11 mouse cellular contexts compared by ENCODE assay signal in genomic region chr6:89466875-89467274, GRCm38 (mm10).
DNase-seq lines count a peak whose midpoint lies in the region; ATAC-seq and TF ChIP-seq lines count a peak whose summit lies in the region.
"Had no signal": no experiment of that assay in that cellular context is flagged by ENCODE, and none has a peak within 500 bp of the region (broad histone marks: within the 10 kb centered on the region; RNA-seq: fewer than 3 reads in every experiment).

No protein-coding gene starts in this region.

- intact Hi-C loops in heart, adult 2 months (cut with DNase I): loop anchor here (5.0 to 10.0 kb wide), 2 partner anchors 105 to 542 kb away; partner anchors contain the start of gene Plxna1
- intact Hi-C loops in heart, postnatal 14 days (cut with DNase I): loop anchor here (2.0 kb wide), 1 partner anchor 104 kb away; the partner anchor contains the start of gene Plxna1

- no peak overlapping the region for H3K4me2 ChIP-seq in liver, postnatal 0 days (ENCODE audit: low read depth, low read length)
- no peak overlapping the region for H3K4me2 ChIP-seq in liver, embryonic 12.5 days
- no peak overlapping the region for H3K4me2 ChIP-seq in stomach, postnatal 0 days (replicated peaks; ENCODE audit: low read depth)
- H3K4me2 ChIP-seq: limb, embryonic 13.5 days; neural tube, embryonic 15.5 days had no signal

- no peaks in the 10 kb centered on the region for H3K36me3 ChIP-seq in heart, adult 2 months (ENCODE audit: control insufficient read depth, insufficient read depth, low read length)
- no peaks in the 10 kb centered on the region for H3K36me3 ChIP-seq in liver, postnatal 0 days (replicated peaks; ENCODE audit: insufficient read depth, low read length)
- H3K36me3 ChIP-seq in liver, embryonic 12.5 days: no peaks in the 10 kb centered on the region
- H3K36me3 ChIP-seq in stomach, postnatal 0 days (ENCODE audit: control insufficient read depth, insufficient read depth, low read length): no peaks in the 10 kb centered on the region
- no peaks in the 10 kb centered on the region for H3K36me3 ChIP-seq in thymus, adult 2 months (ENCODE audit: control insufficient read depth, insufficient read depth, low read length)
- H3K36me3 ChIP-seq: hindbrain, embryonic 10.5 days; limb, embryonic 13.5 days; neural tube, embryonic 15.5 days had no signal

- 56% methylated on average over 3 of the region's 3 CpGs for WGBS in heart, adult 2 months
- WGBS in liver, postnatal 0 days (ENCODE audit: insufficient replicate concordance): 68% methylated on average over 3 of the region's 3 CpGs
- WGBS in liver, embryonic 12.5 days (ENCODE audit: insufficient replicate concordance): 67% methylated on average over 3 of the region's 3 CpGs
- 67% methylated on average over 3 of the region's 3 CpGs for WGBS in stomach, postnatal 0 days
- WGBS in thymus, adult 2 months: 95% methylated on average over 3 of the region's 3 CpGs

- peak; percentile 65 for TF ChIP-seq CTCF in heart, adult 2 months (IDR thresholded peaks at IDR 0.05)
- 0 out of 2 replicates have a peak, but pooled peaks have one; percentile 30 for TF ChIP-seq CTCF in liver, postnatal 0 days (IDR thresholded peaks at IDR 0.05; ENCODE audit: low read depth)
- TF ChIP-seq CTCF in brain, embryonic 14.5 days (IDR thresholded peaks at IDR 0.05; ENCODE audit: borderline replicate concordance, extremely low read depth, insufficient read depth, insufficient read length): no peak
- peak; percentile 61 for TF ChIP-seq CTCF in stomach, postnatal 0 days (IDR thresholded peaks at IDR 0.05; ENCODE audit: low read depth)
- no peak for TF ChIP-seq CTCF in thymus, adult 2 months (IDR thresholded peaks at IDR 0.05; ENCODE audit: borderline replicate concordance, control insufficient read depth, extremely low read depth, insufficient read depth, low read length, poor library complexity)

- H3K27me3 ChIP-seq in heart, adult 2 months (ENCODE audit: control insufficient read depth, insufficient read depth, low read length): no peaks in the 10 kb centered on the region
- H3K27me3 ChIP-seq in liver, postnatal 0 days (ENCODE audit: insufficient read depth, low read length): no peaks in the 10 kb centered on the region
- no peaks in the 10 kb centered on the region for H3K27me3 ChIP-seq in liver, embryonic 12.5 days (replicated peaks)
- H3K27me3 ChIP-seq in stomach, postnatal 0 days (ENCODE audit: control insufficient read depth, insufficient read depth, low read length): no peaks in the 10 kb centered on the region
- no peaks in the 10 kb centered on the region for H3K27me3 ChIP-seq in thymus, adult 2 months (ENCODE audit: control insufficient read depth, insufficient read depth, low read length)
- H3K27me3 ChIP-seq: limb, embryonic 13.5 days; neural tube, embryonic 15.5 days had no signal

- H3K9ac ChIP-seq in heart, adult 2 months (ENCODE audit: low read depth, low read length): no peak overlapping the region
- H3K9ac ChIP-seq in liver, postnatal 0 days (replicated peaks): no peak overlapping the region
- H3K9ac ChIP-seq in liver, embryonic 12.5 days: no peak overlapping the region
- no peak overlapping the region for H3K9ac ChIP-seq in stomach, postnatal 0 days (ENCODE audit: low read length)
- H3K9ac ChIP-seq: limb, embryonic 13.5 days; neural tube, embryonic 15.5 days had no signal

- no peak for DNase-seq in heart, adult 2 months
- DNase-seq in heart, postnatal 14 days: no peak
- no peak for DNase-seq in liver, postnatal 0 days
- DNase-seq in brain, embryonic 14.5 days (ENCODE audit: low read depth): peak; percentile 66
- no peak for DNase-seq in stomach, postnatal 0 days (ENCODE audit: low spot score)
- DNase-seq in thymus, adult 2 months: no peak
- DNase-seq: lung, adult 2 months had no signal

- no peak overlapping the region for H3K27ac ChIP-seq in heart, adult 2 months
- no peak overlapping the region for H3K27ac ChIP-seq in liver, postnatal 0 days (ENCODE audit: low read depth)
- no peak overlapping the region for H3K27ac ChIP-seq in liver, embryonic 12.5 days
- H3K27ac ChIP-seq in stomach, postnatal 0 days (replicated peaks): no peak overlapping the region
- H3K27ac ChIP-seq in thymus, adult 2 months (ENCODE audit: control insufficient read depth, insufficient read depth, low read length): no peak overlapping the region
- H3K27ac ChIP-seq: limb, embryonic 13.5 days; neural tube, embryonic 15.5 days had no signal

- H3K9me3 ChIP-seq in liver, postnatal 0 days (ENCODE audit: low read length): no peaks in the 10 kb centered on the region
- no peaks in the 10 kb centered on the region for H3K9me3 ChIP-seq in liver, embryonic 12.5 days (replicated peaks)
- H3K9me3 ChIP-seq in stomach, postnatal 0 days (ENCODE audit: control insufficient read depth, low read length): no peaks in the 10 kb centered on the region
- H3K9me3 ChIP-seq: hindbrain, embryonic 10.5 days; limb, embryonic 13.5 days; neural tube, embryonic 15.5 days had no signal

- TF ChIP-seq POLR2A in heart, adult 2 months (IDR thresholded peaks at IDR 0.05; ENCODE audit: insufficient read depth, low read depth, low read length): no peak
- TF ChIP-seq POLR2A in brain, embryonic 14.5 days (IDR thresholded peaks at IDR 0.05; ENCODE audit: borderline replicate concordance, extremely low read depth, insufficient read depth, insufficient read length, poor library complexity, severe bottlenecking): no peak
- TF ChIP-seq POLR2A in thymus, adult 2 months (IDR thresholded peaks at IDR 0.05; ENCODE audit: control insufficient read depth, extremely low read depth, insufficient read depth, low read length, poor library complexity): no peak

- TF ChIP-seq EP300 in heart, adult 2 months (IDR thresholded peaks at IDR 0.05; ENCODE audit: insufficient read depth, low read depth, low read length): no peak
- TF ChIP-seq EP300 in liver, postnatal 0 days (IDR thresholded peaks at IDR 0.05; ENCODE audit: low read depth): no peak
- no peak for TF ChIP-seq EP300 in stomach, postnatal 0 days (optimal IDR thresholded peaks at IDR 0.05)

- H3K4me3 ChIP-seq in heart, adult 2 months: no peak overlapping the region
- no peak overlapping the region for H3K4me3 ChIP-seq in liver, postnatal 0 days (ENCODE audit: low read depth, low read length)
- no peak overlapping the region for H3K4me3 ChIP-seq in liver, embryonic 12.5 days
- H3K4me3 ChIP-seq in stomach, postnatal 0 days (ENCODE audit: low read depth, low read length): no peak overlapping the region
- H3K4me3 ChIP-seq in thymus, adult 2 months (ENCODE audit: control insufficient read depth, insufficient read depth, low read length): no peak overlapping the region
- H3K4me3 ChIP-seq: hindbrain, embryonic 10.5 days; limb, embryonic 13.5 days; neural tube, embryonic 15.5 days had no signal

- peaks cover 3% of the 10 kb centered on the region; the same call in 1 of the 2 replicates for H3K4me1 ChIP-seq in heart, adult 2 months (ENCODE audit: control insufficient read depth, insufficient read depth, low read length)
- H3K4me1 ChIP-seq in liver, postnatal 0 days (ENCODE audit: insufficient read depth): no peaks in the 10 kb centered on the region
- no peaks in the 10 kb centered on the region for H3K4me1 ChIP-seq in liver, embryonic 12.5 days
- H3K4me1 ChIP-seq in stomach, postnatal 0 days (replicated peaks; ENCODE audit: control insufficient read depth, insufficient read depth): no peaks in the 10 kb centered on the region
- H3K4me1 ChIP-seq in thymus, adult 2 months (replicated peaks; ENCODE audit: control insufficient read depth, insufficient read depth, low read length): no peaks in the 10 kb centered on the region

- H3K79me2 ChIP-seq in heart, adult 2 months (replicated peaks; ENCODE audit: control insufficient read depth, insufficient read depth, low read length): no peaks in the 10 kb centered on the region

- no peak for ATAC-seq in liver, postnatal 0 days
- ATAC-seq in liver, embryonic 12.5 days: no peak
- no peak for ATAC-seq in stomach, postnatal 0 days (ENCODE audit: low FRiP score, low TSS enrichment)

Comparison
In these comparisons a context has a peak if more than half of its experiments do, and no peak if none do; other contexts are left out.
1. CTCF ChIP-seq: peak in heart, adult 2 months (single experiment), liver, postnatal 0 days (single experiment) and stomach, postnatal 0 days (single experiment); none in brain, embryonic 14.5 days (single experiment) and thymus, adult 2 months (single experiment).